Mouse (Mus musculus) cerebellum, adult 11 months (tissue): ENCODE measurements around the gene Vmn1r185.
"Not testable (repeated sequence)": the region's sequence is repeated elsewhere in the genome, so short reads cannot be mapped to it uniquely, and the experiment has no call there.

Source experiments
- DNase-seq: peaks from one replicate; pipeline ENCODE4 v3.0.0; 2022

Vmn1r185 gene

GRCm38 (mm10) chr7:26618364-26618763 lies at the start of gene Vmn1r185:
TSS of gene Vmn1r185 (minus strand) at chr7:26618464.
- not testable (repeated sequence) for DNase-seq

DNA sequence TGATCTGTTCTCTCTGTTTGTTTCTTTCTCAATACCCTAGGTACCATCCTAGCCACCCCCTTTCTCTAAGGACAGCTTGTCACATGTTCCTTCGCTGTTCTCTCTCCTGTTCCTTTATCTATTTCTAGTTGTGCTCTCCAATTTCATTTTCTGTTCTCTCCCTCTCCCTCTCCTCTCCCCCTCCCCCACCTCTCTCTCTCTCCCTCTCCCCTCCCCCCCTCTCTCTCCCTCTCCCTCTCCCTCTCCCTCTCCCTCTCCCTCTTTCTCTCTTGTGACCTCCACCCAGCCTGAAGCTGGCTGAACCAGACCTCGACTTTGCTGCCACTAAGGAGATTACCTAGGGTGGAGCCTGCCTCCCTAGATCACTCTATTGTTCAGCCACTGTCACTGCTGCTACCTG lies 49.2 kb upstream of the Vmn1r185 start:
- not testable (repeated sequence) for DNase-seq

GRCm38 (mm10) chr7:26666011-26666410 lies 47.7 kb upstream of the Vmn1r185 start:
- DNase-seq, result no peak

DNA sequence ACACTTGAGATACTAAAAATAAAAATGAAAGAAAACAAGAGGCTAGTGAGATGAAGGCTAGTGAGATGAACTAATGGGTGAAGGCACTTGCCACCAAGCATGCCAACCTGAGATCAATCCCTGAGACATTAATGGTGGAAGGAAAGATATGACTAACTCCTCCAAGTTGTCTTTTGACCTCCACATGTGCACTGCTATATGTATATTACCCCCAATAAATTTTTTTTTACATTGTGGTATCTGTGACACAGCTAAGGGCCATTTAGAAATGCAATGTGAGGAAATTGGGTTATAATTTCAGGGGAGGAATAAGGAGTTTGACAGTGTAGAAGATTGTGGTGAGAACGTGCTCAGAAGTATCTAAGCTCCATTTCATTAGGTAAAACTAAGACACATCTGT lies 28.5 kb downstream of the Vmn1r185 start:
- no peak for DNase-seq

DNA sequence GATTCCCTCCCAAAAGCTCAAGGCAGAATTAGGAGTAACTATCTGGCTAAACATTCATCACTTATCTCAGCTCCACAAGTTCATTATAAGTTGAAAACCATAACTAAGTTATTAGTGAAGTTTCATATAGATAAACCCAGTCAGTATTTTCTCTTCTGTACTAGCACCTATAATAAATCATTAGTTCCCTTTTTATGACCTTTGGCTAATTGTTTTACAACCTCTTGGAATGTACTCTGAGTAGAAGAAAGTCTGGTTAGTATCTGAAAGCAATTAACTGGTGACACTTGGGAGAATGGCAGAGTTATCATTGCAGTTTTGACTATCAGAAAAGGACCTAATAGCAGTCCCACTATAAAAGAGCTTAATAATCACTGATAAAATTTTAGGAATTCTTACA lies 29.2 kb downstream of the Vmn1r185 start:
- no peak for DNase-seq
